Mouse (Mus musculus) cerebellum, adult 2 months (tissue): Measurements from ENCODE around the gene Igsf3.

Experiments used
- CTCF ChIP-seq: fragments of 200-500 bp; IDR thresholded peaks from 2 replicates; pipeline ENCODE4 v1.5.1; 2011; ENCODE audit warnings: low read depth, mild to moderate bottlenecking, control low read depth, low read length, moderate library complexity, borderline replicate concordance; ENCODE audit not compliant: insufficient read depth
- POLR2A ChIP-seq: fragments of 200-500 bp; IDR thresholded peaks from 2 replicates; pipeline ENCODE4 v1.6.1; 2011; ENCODE audit warnings: low read length, control low read depth, borderline replicate concordance; ENCODE audit not compliant: insufficient read depth

DNA sequence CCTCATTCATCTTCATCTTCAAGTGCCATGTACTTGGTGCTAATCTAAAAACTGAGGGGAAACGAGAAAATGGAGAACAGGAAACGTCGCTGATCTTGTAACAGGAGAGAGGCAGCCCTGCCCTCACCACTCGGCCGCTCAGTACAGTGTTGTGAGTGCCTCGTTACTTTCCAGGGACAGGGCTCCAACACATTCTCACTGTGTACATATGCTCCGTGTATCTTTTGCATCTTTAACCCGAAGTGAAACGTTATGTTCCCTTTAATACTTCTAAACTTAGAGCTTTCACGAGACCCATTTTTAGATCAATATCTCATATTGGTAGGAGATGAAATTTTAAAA is 42.7 kb downstream of the Igsf3 start:
- TF ChIP-seq CTCF (no peak), POLR2A (no peak)
